Mouse (Mus musculus): ENCODE results near the gene Masp2.

The Masp2 gene

GRCm38 (mm10) chr4:148600316-148600715, 2.0 kb upstream of the Masp2 start:
- DNase-seq (ENCODE audit: low spot score in 2 of 2), result no peak

- DNase-seq (ENCODE audit: low spot score in 2 of 2), result no peak
Measured at GRCm38 (mm10) chr4:148601871-148602270, 483 bp upstream of the Masp2 start.

GRCm38 (mm10) chr4:148603376-148604139, 1.2 kb downstream of the Masp2 start:
- peak in 1 of 2 experiments; percentile 34 for DNase-seq (ENCODE audit: low spot score in 2 of 2)

GRCm38 (mm10) chr4:148604141-148604540, 1.8 kb downstream of the Masp2 start:
- peak in 1 of 2 experiments; percentile 73 for DNase-seq (ENCODE audit: low spot score in 2 of 2)

GRCm38 (mm10) chr4:148604541-148605165, 2.3 kb downstream of the Masp2 start:
- peak in 1 of 2 experiments; percentile 58 for DNase-seq (ENCODE audit: low spot score in 2 of 2)

GRCm38 (mm10) chr4:148607758-148608157, 5.4 kb downstream of the Masp2 start:
- DNase-seq (ENCODE audit: low spot score in 2 of 2), result peak in 1 of 2 experiments; percentile 81

- DNase-seq (ENCODE audit: low spot score in 2 of 2), result no peak
Measured at GRCm38 (mm10) chr4:148609805-148610204, 7.5 kb downstream of the Masp2 start.

GRCm38 (mm10) chr4:148610631-148611364, 8.4 kb downstream of the Masp2 start:
- no peak for DNase-seq (ENCODE audit: low spot score in 2 of 2)

- DNase-seq (ENCODE audit: low spot score in 2 of 2), result no peak
Measured at GRCm38 (mm10) chr4:148612557-148612956, 10.2 kb downstream of the Masp2 start.

- DNase-seq (ENCODE audit: low spot score in 2 of 2), result no peak
Measured at GRCm38 (mm10) chr4:148613738-148614137, 11.4 kb downstream of the Masp2 start.

- no peak for DNase-seq (ENCODE audit: low spot score in 2 of 2)
Measured at GRCm38 (mm10) chr4:148619805-148620204, 17.5 kb downstream of the Masp2 start.

GRCm38 (mm10) chr4:148620718-148621117, 18.4 kb downstream of the Masp2 start:
- DNase-seq (ENCODE audit: low spot score in 2 of 2), result no peak

GRCm38 (mm10) chr4:148622485-148622884, 20.1 kb downstream of the Masp2 start:
- DNase-seq (ENCODE audit: low spot score in 2 of 2), result no peak

- DNase-seq (ENCODE audit: low spot score in 2 of 2), result no peak
Measured at GRCm38 (mm10) chr4:148623609-148624008, 21.3 kb downstream of the Masp2 start.

GRCm38 (mm10) chr4:148625010-148625409, 22.7 kb downstream of the Masp2 start:
- no peak for DNase-seq (ENCODE audit: low spot score in 2 of 2)

GRCm38 (mm10) chr4:148625756-148626622, 23.6 kb downstream of the Masp2 start:
- DNase-seq (ENCODE audit: low spot score in 2 of 2), result peak in 1 of 2 experiments; percentile 31

- DNase-seq (ENCODE audit: low spot score in 2 of 2), result peak; percentile 82 to 94
Measured at GRCm38 (mm10) chr4:148626623-148627185, 24.4 kb downstream of the Masp2 start, which contains the start of gene Tardbp. Gene Tardbp (minus strand): TSS chr4:148627019.

- no peak for DNase-seq (ENCODE audit: low spot score in 2 of 2)
Measured at GRCm38 (mm10) chr4:148627246-148627645, 24.9 kb downstream of the Masp2 start.

GRCm38 (mm10) chr4:148632013-148632692, 29.8 kb downstream of the Masp2 start:
- DNase-seq (ENCODE audit: low spot score in 2 of 2), result no peak

GRCm38 (mm10) chr4:148633395-148634061, 31.2 kb downstream of the Masp2 start:
- DNase-seq (ENCODE audit: low spot score in 2 of 2), result no peak
